Mouse (Mus musculus) megakaryocyte, embryonic 14.5 days (primary cell): ENCODE results near the gene Olfr1051.
"Not testable (repeated sequence)": the region's sequence is repeated elsewhere in the genome, so short reads cannot be mapped to it uniquely, and the experiment has no call there.

Source experiments
- FLI1 ChIP-seq: IDR thresholded peaks from 2 replicates; pipeline ENCODE4 v1.6.1; 2012; ENCODE audit warnings: low read length, inconsistent platforms, mixed read lengths
- GATA1 ChIP-seq: IDR thresholded peaks from 3 replicates; pipeline ENCODE4 v1.6.1; 2012; ENCODE audit warnings: mixed read lengths, low read length, inconsistent platforms, borderline replicate concordance

- TF ChIP-seq GATA1, FLI1: not testable (repeated sequence)
Observed at GRCm38 (mm10) chr2:86258228-86258627, 20.7 kb downstream of the Olfr1051 start, which contains the start of gene Olfr1049.
